Mouse (Mus musculus) frontal cortex, postnatal 25 days (tissue): ENCODE measurements around the gene Ppp1r15a.
"Not testable (repeated sequence)": the region's sequence is repeated elsewhere in the genome, so short reads cannot be mapped to it uniquely, and the experiment has no call there.

Experiments used
- DNase-seq, 2 experiments: peaks; one replicate each; pipeline ENCODE4 v3.0.0; 2022; ENCODE audit warnings: low spot score in 2 of 2

The Ppp1r15a gene

DNA sequence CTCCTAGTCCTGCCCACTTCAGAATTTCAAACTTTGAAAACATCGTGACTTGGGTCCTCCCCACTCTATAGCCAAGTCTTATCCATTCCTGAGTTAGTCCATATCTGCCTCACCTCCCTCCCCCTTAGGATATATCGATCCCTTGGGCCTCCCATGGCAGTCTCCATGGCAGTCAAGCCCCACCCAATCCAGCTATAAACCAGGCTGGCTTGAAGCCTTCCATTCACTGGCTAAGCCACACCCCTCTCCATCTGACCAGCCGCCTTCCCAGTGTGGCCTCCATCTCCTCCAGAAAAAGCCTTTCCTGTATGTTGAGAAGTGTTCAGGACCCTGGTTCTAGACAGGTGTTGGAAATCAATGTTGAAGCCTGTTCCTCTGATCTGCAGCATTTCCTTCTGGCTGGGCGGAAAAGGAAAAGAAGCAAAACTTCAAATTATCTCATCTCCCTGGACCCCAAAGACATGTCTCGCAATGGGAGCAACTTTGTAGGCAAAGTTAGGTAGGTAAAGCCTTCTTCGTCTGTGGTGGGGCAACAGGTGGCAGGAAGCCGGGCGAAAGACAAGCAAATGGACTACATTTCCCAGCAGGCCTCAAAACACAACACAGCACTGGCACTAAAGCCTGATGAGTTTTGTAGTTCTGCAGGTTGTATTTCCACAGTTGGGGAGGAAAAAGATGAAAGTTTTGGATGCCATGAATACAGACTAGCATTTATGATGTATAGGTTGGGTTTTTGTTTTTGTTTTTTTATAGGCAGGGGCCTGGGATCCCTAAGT, 6.5 kb downstream of the Ppp1r15a start:
- DNase-seq = no peak

DNA sequence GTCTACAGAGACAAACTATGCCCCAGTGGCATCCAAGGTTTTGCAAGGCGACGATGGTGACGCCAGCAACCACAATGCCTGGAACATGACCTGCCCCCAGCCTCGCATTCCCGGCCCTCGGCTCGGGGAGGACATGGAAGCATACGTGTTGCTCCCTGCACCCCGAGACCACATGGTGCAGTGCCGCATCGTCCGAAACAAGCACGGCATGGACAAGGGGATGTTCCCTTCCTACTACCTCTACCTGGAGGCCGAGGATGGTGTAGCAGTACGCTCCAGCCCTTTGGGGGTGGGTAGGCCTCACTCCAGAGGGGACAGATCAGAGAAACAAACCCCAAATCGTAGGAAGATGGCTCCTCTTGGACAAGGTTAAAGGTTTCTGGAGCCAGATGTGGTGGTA, 7.5 kb downstream of the Ppp1r15a start:
- DNase-seq = no peak

DNA sequence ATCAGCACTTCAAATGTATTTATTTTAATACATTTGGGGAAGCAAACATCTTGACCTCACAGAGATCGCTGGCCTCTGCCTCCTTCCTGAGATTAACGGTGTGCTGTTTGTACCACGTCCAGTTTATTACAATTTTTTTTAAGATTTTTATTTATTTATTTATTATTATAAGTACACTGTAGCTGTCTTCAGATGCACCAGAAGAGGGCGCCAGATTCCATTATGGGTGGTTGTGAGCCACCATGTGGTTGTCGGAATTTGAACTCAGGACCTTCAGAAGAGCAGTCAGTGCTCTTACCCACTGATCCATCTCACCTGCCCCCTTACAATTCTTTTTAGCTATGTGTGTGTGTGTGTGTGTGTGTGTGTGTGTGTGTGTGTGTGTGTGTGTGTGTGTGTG, 9.2 kb downstream of the Ppp1r15a start:
- DNase-seq = not testable (repeated sequence)

DNA sequence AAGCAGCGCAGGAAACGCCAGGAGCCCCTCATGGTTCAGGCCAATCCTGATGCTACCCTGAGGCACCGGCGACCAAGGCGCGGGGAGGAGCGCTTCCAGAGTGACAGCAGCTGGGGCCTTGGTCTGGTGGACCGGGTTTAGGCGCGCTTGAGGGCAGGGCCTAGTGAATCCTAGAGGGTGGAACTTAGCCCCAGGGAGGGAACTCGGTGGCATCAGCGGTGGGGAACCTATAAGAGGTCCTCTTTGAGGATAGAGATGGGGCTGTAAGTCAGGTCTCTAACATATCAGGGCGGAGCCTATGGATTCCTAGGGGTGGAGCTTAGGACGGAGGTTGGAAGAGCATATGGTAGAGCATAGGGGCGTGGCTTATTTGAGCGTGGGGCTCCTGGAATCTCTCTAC, 10.6 kb downstream of the Ppp1r15a start:
- DNase-seq = no peak

DNA sequence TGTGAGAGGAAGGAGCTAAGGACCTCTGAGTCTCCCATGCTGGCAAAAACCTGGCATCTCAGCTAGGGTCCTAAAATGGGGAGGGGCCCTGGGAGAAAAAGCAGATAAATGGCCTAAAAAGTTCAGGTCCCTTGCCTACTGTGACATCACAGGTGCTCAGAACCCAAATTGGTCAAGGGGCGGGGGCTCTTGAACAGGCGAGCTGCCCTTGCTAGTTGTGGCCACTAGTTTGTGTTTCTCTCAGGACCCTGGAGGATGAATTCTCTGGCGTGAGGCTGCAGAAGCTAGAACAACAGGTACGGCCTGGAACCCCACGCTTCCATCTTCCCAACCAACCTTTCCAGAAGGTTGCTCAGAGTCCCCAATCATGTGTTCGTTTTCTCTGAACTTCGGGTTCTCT, 11.7 kb downstream of the Ppp1r15a start:
- DNase-seq = no peak

DNA sequence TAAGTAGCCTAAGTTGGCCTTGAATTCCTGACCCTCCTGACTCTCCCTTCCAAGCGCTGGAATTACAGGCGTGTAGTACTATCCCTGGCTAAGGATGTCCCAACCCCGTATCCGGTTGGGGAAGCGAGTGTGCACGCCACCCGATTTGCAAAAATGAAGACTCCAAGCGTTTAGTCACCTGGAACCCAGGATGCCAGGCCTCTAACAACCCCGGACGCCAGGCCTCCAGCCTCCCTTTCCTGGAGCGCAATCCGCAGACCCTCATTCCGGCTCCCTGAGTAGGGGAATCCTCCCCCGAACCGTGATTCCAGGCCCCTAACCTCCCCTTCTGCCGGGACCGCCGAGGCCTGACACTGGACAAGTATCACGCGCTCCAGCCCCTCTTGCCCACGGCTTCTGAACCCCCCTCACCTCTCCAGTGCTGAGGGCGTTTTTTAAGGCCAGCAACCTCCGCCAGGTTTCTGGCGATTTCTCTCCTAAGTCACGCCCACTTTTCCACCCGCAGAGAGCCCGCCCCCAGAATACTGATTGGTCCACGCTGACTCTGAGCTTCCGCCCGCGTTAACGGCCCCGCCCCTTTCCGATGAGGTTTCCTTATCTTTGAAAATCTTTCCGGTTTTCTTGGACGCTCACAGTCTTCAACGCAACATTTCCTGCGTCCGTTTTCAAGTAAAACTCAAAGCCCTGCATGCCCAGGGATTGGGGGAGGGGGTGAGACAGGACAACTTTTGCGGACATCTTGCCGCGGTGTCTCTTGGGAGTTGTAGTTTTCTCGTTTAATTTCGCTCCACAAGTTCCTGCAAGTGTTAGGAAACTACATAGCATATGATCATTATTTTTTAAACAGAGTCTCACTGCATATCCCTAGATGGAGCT, 15.9 kb downstream of the Ppp1r15a start, which contains the start of gene Nucb1:
Gene Nucb1 (minus strand): TSS at position 495 of the 876 bp plus-strand sequence.
- peak; percentile 78 to 84 for DNase-seq

DNA sequence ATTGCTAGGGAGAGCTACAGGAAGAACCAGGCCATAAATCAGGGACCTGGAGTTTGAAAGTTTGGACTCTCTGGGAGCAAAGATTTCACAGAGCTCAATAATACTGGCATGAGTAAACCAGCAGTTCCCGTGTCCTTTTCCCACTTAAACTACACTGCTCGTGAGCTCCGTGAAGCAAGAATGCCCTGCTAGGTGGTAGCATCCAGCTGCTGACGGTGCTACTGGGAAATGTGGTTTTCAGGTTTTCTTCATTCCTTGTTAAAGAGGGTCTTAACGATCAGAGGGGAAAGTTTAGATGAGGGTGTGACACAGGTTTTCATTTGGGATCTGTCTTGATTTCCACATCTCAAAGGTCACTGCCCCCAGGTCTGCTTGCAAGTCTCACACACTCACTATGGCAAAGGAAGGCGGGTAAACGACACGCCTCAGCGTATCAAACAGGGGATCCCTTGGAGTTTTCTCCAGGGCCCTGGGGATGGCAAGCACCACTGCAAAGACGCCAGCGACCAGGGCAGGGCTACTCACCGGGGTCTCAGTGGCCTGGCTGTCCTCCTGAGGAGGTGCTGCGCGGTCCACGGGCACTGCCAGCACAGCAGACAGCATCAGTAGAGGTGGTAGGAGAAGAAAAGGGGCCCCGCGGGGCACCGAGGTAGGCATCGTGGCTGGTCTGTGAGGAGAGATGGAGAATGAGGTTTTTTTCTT, 16.7 kb downstream of the Ppp1r15a start:
- no peak for DNase-seq

DNA sequence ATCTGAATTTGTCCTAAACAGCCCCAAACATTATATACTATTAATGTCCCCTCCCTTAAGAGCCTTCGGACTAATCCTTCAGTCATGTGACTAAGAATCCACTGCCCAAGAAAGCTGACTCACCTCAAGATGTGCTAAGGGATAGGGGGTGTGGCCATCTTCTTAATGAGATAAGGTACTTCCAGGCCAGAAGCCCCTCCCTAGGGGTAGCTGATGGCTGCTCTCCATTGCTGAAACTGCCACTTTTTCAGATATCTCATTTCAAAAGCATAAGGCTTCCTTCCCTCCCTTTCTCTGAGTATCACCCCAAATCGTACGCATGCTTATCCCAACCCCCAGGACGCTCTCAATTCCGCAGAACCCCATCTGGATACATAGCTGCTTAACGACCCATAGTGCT, 17.5 kb downstream of the Ppp1r15a start:
- DNase-seq = no peak

DNA sequence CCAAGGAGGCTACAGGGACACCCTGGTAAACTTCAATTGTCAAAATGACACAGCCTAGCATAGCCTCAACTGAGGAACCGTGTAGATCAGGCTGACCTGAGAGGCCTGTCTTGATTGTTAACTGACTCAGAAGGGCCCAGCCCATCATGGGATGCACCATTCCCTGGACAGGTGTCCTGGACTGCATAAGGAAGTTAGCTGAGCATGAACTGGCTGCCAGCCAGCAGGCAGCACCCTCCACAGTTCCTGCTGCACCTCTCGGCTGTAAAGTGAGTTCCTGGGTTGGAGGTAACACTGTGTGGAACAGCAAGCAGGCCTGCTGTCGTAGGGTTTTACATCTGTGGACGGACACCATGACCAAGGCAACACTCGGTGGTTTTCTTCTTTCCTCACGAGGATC, 18.5 kb downstream of the Ppp1r15a start:
- no peak for DNase-seq

DNA sequence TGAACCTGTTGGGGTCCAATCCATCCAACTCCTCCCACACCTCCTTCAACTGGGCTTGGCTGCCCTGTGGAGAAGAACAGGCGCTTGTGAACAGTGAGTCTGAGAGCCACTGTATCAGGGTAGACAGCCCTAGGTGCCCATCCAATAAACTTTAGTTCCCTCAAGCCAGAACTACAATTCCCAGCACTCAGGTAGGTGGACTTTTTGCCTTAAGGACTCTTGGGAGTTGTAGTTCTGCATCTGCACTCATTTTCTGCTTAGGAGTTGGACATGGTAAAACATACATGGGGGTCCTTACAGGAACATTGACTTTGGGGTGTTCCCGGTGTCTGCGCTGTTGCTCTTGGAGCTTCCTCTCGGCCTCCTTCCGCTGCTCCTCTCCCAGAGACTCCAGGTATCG, 27.6 kb downstream of the Ppp1r15a start:
- DNase-seq = no peak

DNA sequence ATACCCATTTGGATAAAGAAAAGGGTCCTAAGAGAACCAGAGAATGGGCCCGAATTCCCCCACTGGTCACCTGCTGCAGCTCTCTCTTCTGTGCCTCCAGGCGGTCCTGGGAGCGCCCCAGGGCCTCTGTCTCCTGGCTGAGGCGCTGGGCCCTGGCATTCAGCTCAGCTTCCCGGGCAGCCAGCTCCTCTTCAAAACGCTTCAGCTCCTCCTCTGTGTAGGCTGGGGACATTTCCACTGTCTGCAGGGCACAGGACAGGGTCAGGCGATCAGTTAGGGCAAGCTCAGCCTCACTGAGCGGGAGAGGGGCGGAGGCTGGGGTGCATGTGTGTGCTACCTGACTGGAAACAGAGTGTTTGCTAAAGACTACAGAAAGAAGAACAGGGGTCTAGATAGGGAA, 31.5 kb downstream of the Ppp1r15a start:
- DNase-seq = no peak

DNA sequence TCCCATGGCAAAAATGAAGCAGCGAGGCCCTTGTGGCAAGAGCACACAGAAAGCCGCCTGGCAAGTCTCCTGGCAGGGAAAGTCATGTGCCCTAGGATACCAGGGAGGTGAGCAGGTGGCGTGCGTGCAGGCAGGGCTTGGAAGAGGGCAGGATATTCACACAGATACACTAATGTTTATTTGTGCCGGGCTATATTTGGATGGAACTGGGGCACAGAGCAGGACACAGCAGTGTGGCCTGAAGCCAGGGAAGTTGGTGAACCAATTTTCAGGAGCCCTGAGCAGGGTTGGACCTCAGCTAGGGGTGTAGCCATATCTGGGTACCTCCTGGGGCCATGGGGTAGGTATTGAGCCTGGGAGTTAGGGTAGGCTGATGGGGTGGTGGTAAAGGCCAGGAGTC, 33.1 kb downstream of the Ppp1r15a start:
- no peak for DNase-seq

DNA sequence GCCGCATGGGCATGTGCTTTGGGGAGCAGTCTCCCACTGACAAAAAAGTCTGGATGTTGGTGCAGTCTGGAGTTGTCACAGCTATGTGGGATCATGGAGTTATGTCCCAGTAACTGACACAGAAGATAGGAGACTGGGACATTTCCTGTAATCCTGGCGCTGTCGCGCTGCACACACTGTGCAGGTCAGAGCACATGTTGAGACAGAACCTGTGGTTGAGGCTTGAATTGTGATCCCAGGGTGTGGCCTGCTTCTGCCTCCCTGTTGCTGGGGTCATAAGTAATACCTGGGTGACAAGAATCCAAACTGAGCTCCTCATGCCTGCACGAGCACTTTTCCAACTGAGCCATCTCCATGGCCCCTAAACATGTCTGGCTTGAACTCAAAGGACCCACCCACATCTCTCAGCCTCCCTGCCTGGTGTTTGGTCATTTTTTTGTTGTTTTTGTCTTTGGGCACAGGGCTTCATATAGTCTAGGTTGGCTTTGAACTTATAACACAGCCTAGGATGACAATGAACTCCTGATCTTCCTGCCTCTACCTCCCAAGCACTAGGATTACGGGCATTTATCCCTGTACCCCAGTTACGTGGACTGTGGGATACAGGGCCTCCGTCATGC, 33.7 kb downstream of the Ppp1r15a start:
- no peak for DNase-seq

DNA sequence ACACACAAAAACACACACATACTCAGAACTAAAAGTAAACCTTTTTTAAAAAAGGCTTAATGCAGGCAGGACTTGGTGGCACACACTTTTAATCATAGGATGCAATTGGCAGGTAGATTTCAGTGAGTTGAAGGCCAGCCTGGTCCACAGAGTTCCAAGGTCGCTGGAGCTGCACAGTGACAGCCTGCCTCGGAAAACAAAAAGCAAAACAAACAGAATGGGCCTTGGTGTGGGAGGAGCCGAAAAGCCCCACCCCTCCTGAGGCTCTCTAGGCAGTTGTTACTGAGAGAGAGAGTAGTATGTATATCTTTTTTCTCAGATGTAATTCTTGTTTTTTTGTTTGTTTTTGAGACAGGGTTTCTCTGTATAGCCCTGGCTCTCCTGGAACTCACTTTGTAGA, 34.8 kb downstream of the Ppp1r15a start:
- DNase-seq = no peak

DNA sequence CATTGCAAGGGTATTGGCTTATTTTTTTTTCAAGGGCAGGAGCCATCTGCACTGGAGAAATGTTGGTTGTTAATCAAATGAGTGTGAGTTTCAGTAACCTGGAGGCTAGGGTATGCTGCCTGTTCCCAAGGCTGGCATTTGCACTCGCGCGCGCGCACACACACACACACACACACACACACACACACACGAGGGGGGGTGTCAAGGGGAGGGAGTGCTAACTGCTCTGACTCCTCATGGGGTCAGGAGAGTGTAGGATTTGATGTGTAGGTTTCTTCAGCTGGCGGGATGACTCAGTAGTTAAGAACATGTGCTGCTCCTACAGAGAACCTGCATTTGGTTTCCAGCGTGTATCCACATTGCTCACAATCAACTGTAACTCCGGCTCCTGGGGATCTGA, 35.2 kb downstream of the Ppp1r15a start:
- no peak for DNase-seq

DNA sequence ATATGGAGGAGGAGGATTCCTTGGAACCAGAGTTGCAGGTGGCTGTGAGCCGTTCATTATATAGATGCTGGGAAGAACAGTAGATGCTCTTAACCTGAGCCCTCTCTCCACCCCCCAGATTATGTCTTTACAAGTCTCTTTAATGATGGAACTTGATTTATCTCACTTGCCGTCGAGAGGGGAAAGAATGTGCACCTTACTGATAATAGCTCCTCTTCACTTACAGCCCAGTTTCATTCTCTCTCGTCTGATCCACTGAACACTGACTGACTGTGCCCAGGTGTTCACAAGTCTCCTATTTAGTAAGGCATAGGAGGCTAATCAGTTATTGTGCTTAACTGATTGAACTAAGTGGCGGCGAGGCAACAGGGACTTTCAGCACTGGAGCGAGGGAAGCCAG, 36.5 kb downstream of the Ppp1r15a start:
- no peak for DNase-seq

DNA sequence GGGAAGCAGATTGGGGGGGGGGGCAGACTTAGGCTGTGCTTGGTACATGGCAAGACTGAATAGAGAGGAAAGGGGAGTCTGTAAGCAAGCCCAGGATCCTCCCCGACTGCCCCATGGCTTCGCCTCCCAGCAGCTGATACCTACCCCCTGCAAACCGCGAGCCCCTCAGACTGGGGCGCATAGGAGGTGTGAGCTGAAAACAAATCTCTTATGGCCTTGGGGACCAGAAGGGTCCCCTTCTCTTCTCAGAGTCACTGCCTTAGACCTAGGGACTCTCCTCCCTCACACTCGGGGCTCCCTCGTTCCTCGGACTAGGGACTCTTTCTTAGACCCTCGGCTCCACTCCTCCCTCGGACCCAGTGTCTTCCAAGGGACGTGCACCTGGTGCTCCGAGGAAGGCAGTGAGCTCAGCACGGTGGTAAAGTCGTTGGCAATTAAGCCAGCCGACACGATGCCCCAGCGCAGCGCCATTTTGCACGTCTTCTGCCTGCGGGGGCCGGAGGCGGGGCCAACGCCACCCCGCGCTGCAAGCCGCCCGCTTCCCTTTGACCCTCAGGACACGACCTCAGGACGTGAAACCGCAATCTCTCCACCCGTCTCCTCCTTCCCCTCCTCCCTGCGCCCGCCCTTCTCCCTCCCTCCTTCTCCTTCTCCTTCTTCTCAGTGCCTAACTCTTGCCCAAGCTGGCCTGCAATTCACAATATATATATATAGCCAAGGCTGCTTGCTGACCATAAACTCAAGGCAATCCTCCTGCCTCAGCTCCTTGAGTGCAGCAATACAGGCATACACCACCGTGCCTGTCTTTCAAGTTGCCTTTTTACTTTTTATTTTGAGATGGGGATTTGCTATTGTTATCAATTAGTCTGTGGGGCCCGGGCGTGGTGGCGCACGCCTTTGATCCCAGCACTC, 37.5 kb downstream of the Ppp1r15a start, which contains the start of gene Dhdh:
Gene Dhdh (minus strand): TSS at position 513 of the 912 bp plus-strand sequence.
- no peak for DNase-seq

DNA sequence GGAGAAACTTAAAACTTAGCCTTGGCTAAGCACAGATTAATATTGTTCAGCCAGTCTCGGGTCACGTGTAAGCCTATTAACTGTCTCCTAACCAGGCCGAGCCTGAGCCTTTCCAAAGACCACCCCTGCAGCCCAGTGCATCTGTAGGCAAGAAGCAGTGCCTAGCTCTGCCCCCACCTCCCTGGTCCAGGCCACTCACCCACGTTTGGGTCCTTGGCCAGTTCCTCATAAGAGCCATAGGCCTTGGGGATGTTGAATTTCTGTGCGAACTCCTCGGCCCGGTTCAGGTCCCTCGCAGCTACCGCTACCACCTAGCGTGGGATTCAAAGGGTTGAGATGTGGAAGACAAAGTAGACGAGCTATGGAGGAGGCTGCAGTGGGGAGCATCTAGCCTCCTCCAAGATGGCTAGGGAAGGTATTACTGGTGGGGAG, 38.2 kb downstream of the Ppp1r15a start:
- no peak for DNase-seq

DNA sequence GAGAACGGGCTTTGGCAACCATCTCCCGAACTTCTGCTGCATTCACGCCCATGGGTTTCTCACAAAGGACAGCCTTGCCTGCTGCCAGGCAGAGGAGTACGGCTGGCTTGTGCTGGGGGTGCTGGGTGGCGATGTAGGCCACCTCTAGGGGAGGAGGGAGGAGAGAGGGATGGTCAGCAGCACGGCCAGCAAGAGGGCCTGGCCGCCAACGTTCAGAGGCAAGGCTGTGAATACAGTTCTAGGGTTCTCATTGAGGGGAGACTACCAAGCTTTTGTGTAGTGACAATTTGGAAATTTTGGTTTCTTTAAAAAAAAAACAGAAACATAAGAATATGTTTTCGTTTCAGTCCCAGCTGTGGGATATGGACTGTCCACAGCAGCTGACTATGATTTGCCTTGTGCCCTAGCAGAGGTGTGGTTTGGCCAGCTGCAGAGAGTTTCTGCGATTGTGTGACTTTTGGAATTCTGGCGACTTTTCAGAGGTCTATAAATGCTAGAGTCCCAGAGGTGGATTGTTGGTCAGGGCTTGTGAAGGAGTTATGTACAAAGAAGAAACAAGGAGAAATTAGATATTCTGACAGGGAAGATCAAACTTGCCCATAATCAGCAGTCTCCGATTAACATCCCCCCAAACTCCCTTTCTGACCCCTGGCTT, 39.2 kb downstream of the Ppp1r15a start, which contains the start of gene Gm45808:
Gene Gm45808 (minus strand): TSS at position 51 of the 655 bp plus-strand sequence.
- DNase-seq = no peak

DNA sequence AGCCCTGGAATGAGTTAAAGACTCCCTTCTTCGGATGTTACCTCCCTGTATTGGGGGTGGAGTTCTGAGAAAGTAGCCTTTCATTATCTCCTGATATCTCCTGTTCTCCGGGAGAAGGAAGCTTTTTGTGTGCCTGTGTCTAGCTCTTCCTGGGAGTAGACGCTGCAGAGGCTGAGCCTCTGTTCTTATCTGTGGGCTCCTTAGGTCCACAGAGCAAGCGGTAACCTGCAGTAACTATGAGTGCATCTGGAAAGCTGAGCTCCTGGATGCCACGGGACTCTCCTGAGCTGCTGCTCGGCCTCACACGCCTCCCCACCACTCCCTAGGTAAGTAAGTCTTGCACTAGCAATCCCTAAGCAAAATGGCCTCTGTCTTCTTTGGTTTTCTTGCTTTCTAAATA, 39.9 kb downstream of the Ppp1r15a start:
- DNase-seq = no peak
